Mouse (Mus musculus): ENCODE data around the gene Gm49380.

GRCm38 (mm10) chr9:44031079-44031478 lies 82.2 kb downstream of the Gm49380 start:
- no peak for TF ChIP-seq POLR2A (IDR thresholded peaks at IDR 0.05; ENCODE audit: insufficient read depth, low read depth, low read length)
- no peak for TF ChIP-seq CTCF (IDR thresholded peaks at IDR 0.05)
